Mouse (Mus musculus) ES-Bruce4 (cell line): ENCODE measurements around the gene Zfp398.

ENCODE experiments used
- CTCF ChIP-seq: IDR thresholded peaks from one replicate; pipeline ENCODE4 v1.8.1; 2011; ENCODE audit warnings: low read depth, low read length
- POLR2A ChIP-seq: IDR thresholded peaks from one replicate; pipeline ENCODE4 v1.8.1; 2011; ENCODE audit warnings: low read length; ENCODE audit not compliant: insufficient read depth

- TF ChIP-seq CTCF = no peak
- TF ChIP-seq POLR2A = no peak
These were observed 44.7 kb downstream of the Zfp398 start for GRCm38 (mm10) chr6:47880166-47880565.
